Mouse (Mus musculus) embryonic facial prominence, embryonic 15.5 days (tissue): ENCODE measurements around the gene Vat1. TPM values are rescaled to one million over a fixed set of nuclear protein-coding genes. Genes with fewer than 3 reads are reported as not detected.
"Not testable (repeated sequence)": the region's sequence is repeated elsewhere in the genome, so short reads cannot be mapped to it uniquely, and the experiment has no call there.

Experiments
- ATAC-seq: fragments of 200-750 bp; cut with Nextera tagmentation; 2 replicates; pipeline ENCODE4 v1.8.0; 2017; ENCODE audit warnings: low read depth, moderate TSS enrichment; ENCODE audit not compliant: insufficient number of reproducible peaks, low FRiP score, low TSS enrichment
- H3K27ac ChIP-seq: fragments of 300-500 bp; sonication (generic); replicated peaks from 2 replicates; pipeline ENCODE4 v1.5.1; 2015; ENCODE audit warnings: mild to moderate bottlenecking, inconsistent platforms
- H3K27me3 ChIP-seq: fragments of 300-500 bp; sonication (generic); 2 replicates; pipeline ENCODE4 v1.6.1; 2015; ENCODE audit warnings: inconsistent platforms
- H3K36me3 ChIP-seq: fragments of 300-500 bp; sonication (generic); 2 replicates; pipeline ENCODE4 v1.6.1; 2015; ENCODE audit warnings: mild to moderate bottlenecking, inconsistent platforms
- H3K4me1 ChIP-seq: fragments of 300-500 bp; sonication (generic); 2 replicates; pipeline ENCODE4 v1.6.1; 2015; ENCODE audit warnings: inconsistent platforms
- H3K4me2 ChIP-seq: fragments of 300-500 bp; sonication (generic); replicated peaks from 2 replicates; pipeline ENCODE4 v1.6.1; 2015; ENCODE audit warnings: mild to moderate bottlenecking, inconsistent platforms
- H3K4me3 ChIP-seq: fragments of 300-500 bp; sonication (generic); replicated peaks from 2 replicates; pipeline ENCODE4 v1.5.1; 2015; ENCODE audit warnings: mild to moderate bottlenecking, inconsistent platforms
- H3K9ac ChIP-seq: fragments of 300-500 bp; sonication (generic); 2 replicates; pipeline ENCODE4 v1.6.1; 2015; ENCODE audit warnings: inconsistent platforms
- H3K9me3 ChIP-seq: fragments of 300-500 bp; sonication (generic); replicated peaks from 2 replicates; pipeline ENCODE4 v1.6.1; 2016; ENCODE audit warnings: inconsistent platforms
- WGBS: fragments of 180-500 bp; shearing (Covaris S2); methylation state at CpG from one replicate; pipeline ENCODE4 v1.1.7; 2015; 5-methylcytosine and 5-hydroxymethylcytosine counted together
- polyA plus RNA-seq: library from polyadenylated mRNA; unstranded; fragments of >200 nt; fragmentation: Nextera tagmentation; extraction: Ambion mirVana; gene quantifications from 2 replicates; pipeline ENCODE4 v1.2.1, GENCODE M21; 2015

Gene Vat1
- polyA plus RNA-seq, 1 experiment from 2014 or later: 61.8 TPM

GRCm38 (mm10) chr11:101477194-101477551 lies 11.1 kb upstream of the Vat1 start:
- 40% methylated on average over 4 of the region's 4 CpGs for WGBS
- Histone ChIP-seq H3K36me3 (no peaks in the 10 kb centered on the region), H3K27me3 (no peaks in the 10 kb centered on the region), H3K27ac (no peak overlapping the region), H3K4me1 (0 out of 2 replicates have a peak, but pooled peaks cover 7% of the 10 kb centered on the region), H3K4me3 (no peak overlapping the region), H3K4me2 (no peak overlapping the region), H3K9me3 (no peaks in the 10 kb centered on the region), H3K9ac (no peak overlapping the region)
- no peak for ATAC-seq

DNA sequence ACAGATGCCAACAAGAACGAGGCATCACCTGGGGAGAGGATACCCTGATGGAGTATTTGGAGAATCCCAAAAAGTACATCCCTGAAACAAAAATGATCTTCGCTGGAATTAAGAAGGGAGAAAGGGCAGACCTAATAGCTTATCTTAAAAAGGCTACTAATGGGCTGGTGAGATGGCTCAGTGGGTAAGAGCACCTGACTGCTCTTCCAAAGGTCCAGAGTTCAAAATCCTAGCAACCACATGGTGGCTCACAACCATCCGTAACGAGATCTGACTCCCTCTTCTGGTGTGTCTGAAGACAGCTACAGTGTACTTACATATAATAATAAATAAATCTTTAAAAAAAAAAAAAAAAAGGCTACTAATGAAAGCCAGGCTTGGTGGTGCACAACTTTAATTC lies 10.3 kb upstream of the Vat1 start:
- not testable (repeated sequence) for ATAC-seq, H3K9ac ChIP-seq

GRCm38 (mm10) chr11:101474298-101474697 lies 8.3 kb upstream of the Vat1 start:
- WGBS: 76% methylated on average over 5 of the region's 5 CpGs
- 0 out of 2 replicates have a peak, but pooled peaks cover 4% of the 10 kb centered on the region for H3K4me1 ChIP-seq
- H3K9me3 ChIP-seq: no peaks in the 10 kb centered on the region
- H3K27ac ChIP-seq: no peak overlapping the region
- H3K36me3 ChIP-seq: no peaks in the 10 kb centered on the region
- no peak overlapping the region for H3K9ac ChIP-seq
- ATAC-seq: no peak
- no peaks in the 10 kb centered on the region for H3K27me3 ChIP-seq
- no peak overlapping the region for H3K4me2 ChIP-seq
- no peak overlapping the region for H3K4me3 ChIP-seq

More for the DNA sequence above, 10.3 kb upstream of the Vat1 start:
- not testable (repeated sequence) for H3K9me3 ChIP-seq, H3K27me3 ChIP-seq, H3K4me1 ChIP-seq, H3K27ac ChIP-seq, H3K4me3 ChIP-seq, H3K4me2 ChIP-seq, H3K36me3 ChIP-seq
- 88% methylated on average over 4 of the region's 4 CpGs for WGBS

GRCm38 (mm10) chr11:101473686-101474085 lies 7.7 kb upstream of the Vat1 start:
- not testable (repeated sequence) for H3K9me3 ChIP-seq, ATAC-seq, H3K27me3 ChIP-seq, H3K4me1 ChIP-seq, H3K36me3 ChIP-seq, H3K27ac ChIP-seq, H3K4me3 ChIP-seq, H3K4me2 ChIP-seq, H3K9ac ChIP-seq
- WGBS: 61% methylated on average over 1 of the region's 1 CpGs

DNA sequence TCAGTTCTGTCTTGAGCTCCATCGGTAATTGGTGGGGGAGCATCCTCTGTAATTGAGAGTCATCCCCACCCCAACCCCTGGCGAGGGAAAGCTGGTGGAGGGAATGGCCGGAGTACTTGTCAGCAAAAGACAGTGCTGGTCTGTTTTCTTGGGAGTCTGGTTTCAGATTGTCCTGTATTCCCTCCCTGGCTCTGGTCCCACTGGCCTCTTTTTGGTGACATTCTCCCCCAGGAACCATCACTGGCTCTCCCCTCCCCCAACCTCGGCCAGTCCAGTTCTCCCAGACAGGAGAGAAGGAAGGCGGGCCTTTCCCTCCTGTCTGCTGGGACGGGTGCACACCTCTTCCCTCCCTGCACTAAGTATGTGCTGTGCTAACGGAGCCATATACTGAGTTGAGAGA lies 6.3 kb upstream of the Vat1 start:
- no peak overlapping the region for H3K9ac ChIP-seq
- no peaks in the 10 kb centered on the region for H3K36me3 ChIP-seq
- H3K4me2 ChIP-seq: no peak overlapping the region
- H3K4me3 ChIP-seq: no peak overlapping the region
- ATAC-seq: no peak
- peaks cover 14% of the 10 kb centered on the region for H3K4me1 ChIP-seq
- H3K27ac ChIP-seq: no peak overlapping the region
- 39% methylated on average over 7 of the region's 7 CpGs for WGBS
- H3K9me3 ChIP-seq: no peaks in the 10 kb centered on the region
- H3K27me3 ChIP-seq: no peaks in the 10 kb centered on the region

GRCm38 (mm10) chr11:101471926-101472325 lies 5.9 kb upstream of the Vat1 start:
- 46% methylated on average over 3 of the region's 3 CpGs for WGBS
- no peak for ATAC-seq
- Histone ChIP-seq H3K9me3 (no peaks in the 10 kb centered on the region), H3K36me3 (no peaks in the 10 kb centered on the region), H3K4me2 (no peak overlapping the region), H3K27me3 (no peaks in the 10 kb centered on the region), H3K4me3 (no peak overlapping the region), H3K9ac (no peak overlapping the region), H3K4me1 (peaks cover 18% of the 10 kb centered on the region), H3K27ac (no peak overlapping the region)

- Histone ChIP-seq H3K4me2 (no peak overlapping the region), H3K4me1 (peaks cover 25% of the 10 kb centered on the region), H3K27ac (no peak overlapping the region), H3K27me3 (no peaks in the 10 kb centered on the region), H3K36me3 (no peaks in the 10 kb centered on the region), H3K4me3 (no peak overlapping the region), H3K9me3 (no peaks in the 10 kb centered on the region), H3K9ac (no peak overlapping the region)
- no peak for ATAC-seq
- 31% methylated on average over 7 of the region's 7 CpGs for WGBS
These were observed 4.2 kb upstream of the Vat1 start for GRCm38 (mm10) chr11:101470206-101470605.

DNA sequence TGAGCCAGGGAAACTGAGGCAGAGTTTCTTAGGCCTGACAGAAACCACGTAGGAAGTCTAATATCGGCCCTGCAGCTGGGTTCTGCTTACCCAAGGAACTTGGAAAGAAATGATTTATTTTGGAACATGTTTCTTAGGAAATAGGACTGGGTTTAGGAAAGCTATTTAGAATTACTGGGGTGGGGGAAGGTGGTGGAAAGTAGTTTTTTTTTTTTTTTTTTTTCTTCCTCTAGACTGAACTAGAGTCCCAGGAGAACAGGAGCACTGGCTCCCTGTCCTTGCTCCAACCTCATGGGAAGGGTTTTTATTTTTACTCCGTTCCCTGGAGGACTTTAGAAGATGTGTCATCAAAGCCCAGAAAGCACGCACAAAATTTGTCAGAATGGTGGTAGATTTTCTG lies 3.1 kb upstream of the Vat1 start:
- 57% methylated on average over 4 of the region's 4 CpGs for WGBS
- H3K9me3 ChIP-seq: no peaks in the 10 kb centered on the region
- H3K27me3 ChIP-seq: no peaks in the 10 kb centered on the region
- no peak for ATAC-seq
- H3K4me2 ChIP-seq: peak overlapping the region; percentile 97
- no peaks in the 10 kb centered on the region for H3K36me3 ChIP-seq
- peak overlapping the region; percentile 72 for H3K4me3 ChIP-seq
- H3K27ac ChIP-seq: no peak overlapping the region
- no peak overlapping the region for H3K9ac ChIP-seq
- H3K4me1 ChIP-seq: peaks cover 35% of the 10 kb centered on the region

- Histone ChIP-seq H3K4me3 (peak overlapping the region; percentile 72), H3K27me3 (no peaks in the 10 kb centered on the region), H3K9ac (peak overlapping the region; percentile 64), H3K9me3 (no peaks in the 10 kb centered on the region), H3K36me3 (no peaks in the 10 kb centered on the region), H3K4me2 (peak overlapping the region; percentile 97), H3K27ac (no peak overlapping the region), H3K4me1 (peaks cover 39% of the 10 kb centered on the region)
- ATAC-seq: no peak
- WGBS: 3% methylated on average over 13 of the region's 13 CpGs
These were observed 2.7 kb upstream of the Vat1 start for GRCm38 (mm10) chr11:101468731-101469130.

- H3K36me3 ChIP-seq: no peaks in the 10 kb centered on the region
- 1% methylated on average over 28 of the region's 31 CpGs for WGBS
- peak overlapping the region; percentile 64 for H3K9ac ChIP-seq
- no peaks in the 10 kb centered on the region for H3K9me3 ChIP-seq
- peaks cover 42% of the 10 kb centered on the region for H3K4me1 ChIP-seq
- H3K4me2 ChIP-seq: peak overlapping the region; percentile 97
- peak; percentile 6; the same call in 1 of the 2 replicates for ATAC-seq
- no peaks in the 10 kb centered on the region for H3K27me3 ChIP-seq
- peak overlapping the region; percentile 48; the same call in 1 of the 2 replicates for H3K27ac ChIP-seq
- peak overlapping the region; percentile 72 for H3K4me3 ChIP-seq
These were observed 2.2 kb upstream of the Vat1 start for GRCm38 (mm10) chr11:101468263-101468688.

- Histone ChIP-seq H3K9ac (peak overlapping the region; percentile 64), H3K9me3 (no peaks in the 10 kb centered on the region), H3K27me3 (no peaks in the 10 kb centered on the region), H3K4me1 (peaks cover 48% of the 10 kb centered on the region), H3K27ac (peak overlapping the region; percentile 48; the same call in 1 of the 2 replicates), H3K36me3 (0 out of 2 replicates have a peak, but pooled peaks cover 2% of the 10 kb centered on the region), H3K4me3 (peak overlapping the region; percentile 72), H3K4me2 (peak overlapping the region; percentile 97)
- ATAC-seq: peak; percentile 85
- under 1% methylated on average over 54 of the region's 54 CpGs for WGBS
These were observed 1.6 kb upstream of the Vat1 start for GRCm38 (mm10) chr11:101467477-101468262.

- H3K27ac ChIP-seq, H3K9ac ChIP-seq, ATAC-seq, H3K27me3 ChIP-seq, H3K9me3 ChIP-seq: not testable (repeated sequence)
- WGBS: 59% methylated on average over 5 of the region's 5 CpGs
- Histone ChIP-seq H3K36me3 (peaks cover 13% of the 10 kb centered on the region), H3K4me3 (peak overlapping the region; percentile 87), H3K4me1 (peaks cover 51% of the 10 kb centered on the region), H3K4me2 (peak overlapping the region; percentile 84)
These were observed 521 bp upstream of the Vat1 start for GRCm38 (mm10) chr11:101466552-101466950.
